Mouse (Mus musculus) frontal cortex, adult (tissue): ENCODE measurements around the gene Pcid2.
"Not testable (repeated sequence)": the region's sequence is repeated elsewhere in the genome, so short reads cannot be mapped to it uniquely, and the experiment has no call there.

Source experiments
- ATAC-seq: cut with Nextera tagmentation; 2 replicates; pipeline ENCODE4 v1.9.2; 2017; ENCODE audit warnings: mild to moderate bottlenecking, moderate library complexity, mixed read lengths; ENCODE audit not compliant: low TSS enrichment

Gene Pcid2

GRCm38 (mm10) chr8:13077542-13077941 is 27.7 kb downstream of the Pcid2 start:
- ATAC-seq = peak; percentile 82

GRCm38 (mm10) chr8:13075579-13075978 is 29.7 kb downstream of the Pcid2 start:
- ATAC-seq = not testable (repeated sequence)

GRCm38 (mm10) chr8:13075044-13075443 is 30.2 kb downstream of the Pcid2 start:
- no peak for ATAC-seq

- no peak for ATAC-seq
These were observed 32.0 kb downstream of the Pcid2 start for GRCm38 (mm10) chr8:13073255-13073654.

- ATAC-seq = no peak
These were observed 42.1 kb downstream of the Pcid2 start for GRCm38 (mm10) chr8:13063112-13063511.

- ATAC-seq = no peak
These were observed 44.7 kb downstream of the Pcid2 start, which contains the start of gene Proz for GRCm38 (mm10) chr8:13060441-13061150. Gene Proz (plus strand): TSS chr8:13060914.

GRCm38 (mm10) chr8:13057351-13057750 is 47.9 kb downstream of the Pcid2 start:
- ATAC-seq = no peak

GRCm38 (mm10) chr8:13050550-13050949 is 54.7 kb downstream of the Pcid2 start:
- ATAC-seq = no peak

GRCm38 (mm10) chr8:13047652-13048051 is 57.6 kb downstream of the Pcid2 start:
- no peak for ATAC-seq

GRCm38 (mm10) chr8:13041459-13041858 is 63.8 kb downstream of the Pcid2 start:
- ATAC-seq = no peak

- ATAC-seq = no peak
These were observed 66.2 kb downstream of the Pcid2 start for GRCm38 (mm10) chr8:13039054-13039453.

- ATAC-seq = no peak
These were observed 67.7 kb downstream of the Pcid2 start for GRCm38 (mm10) chr8:13037569-13037968.

- ATAC-seq = no peak
These were observed 68.2 kb downstream of the Pcid2 start, which contains the start of gene F10 for GRCm38 (mm10) chr8:13037015-13037414. Gene F10 (plus strand): TSS chr8:13037308.

GRCm38 (mm10) chr8:13036346-13036812 is 68.9 kb downstream of the Pcid2 start:
- ATAC-seq = peak; percentile 89

- peak; percentile 87 for ATAC-seq
These were observed 76.8 kb downstream of the Pcid2 start for GRCm38 (mm10) chr8:13028482-13028881.

- no peak for ATAC-seq
These were observed 77.6 kb downstream of the Pcid2 start for GRCm38 (mm10) chr8:13027615-13028014.
